Mouse (Mus musculus): ENCODE data around the gene Stard8. TPM values are rescaled to one million over a fixed set of nuclear protein-coding genes. Genes with fewer than 3 reads are reported as not detected.
"Not testable (repeated sequence)": the region's sequence is repeated elsewhere in the genome, so short reads cannot be mapped to it uniquely, and the experiment has no call there.

The Stard8 gene
- polyA plus RNA-seq, 1 experiment from 2014 or later = 3.8 TPM

DNA sequence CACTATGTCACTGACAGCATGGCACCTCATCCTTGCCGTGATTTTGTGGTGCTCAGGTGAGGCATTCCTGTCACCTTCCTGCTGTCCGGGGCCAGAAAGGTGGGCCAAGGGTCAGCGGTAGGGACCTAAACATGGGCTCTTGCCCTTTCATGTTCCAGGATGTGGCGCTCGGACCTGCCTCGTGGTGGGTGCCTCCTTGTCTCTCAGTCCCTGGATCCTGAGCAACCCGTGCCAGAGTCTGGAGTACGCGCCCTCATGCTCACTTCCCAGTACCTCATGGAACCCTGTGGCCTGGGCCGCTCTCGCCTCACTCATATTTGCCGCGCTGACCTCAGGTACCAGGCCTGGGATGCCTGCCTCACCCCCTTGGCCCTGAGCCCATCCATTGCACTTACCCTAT lies 69.5 kb downstream of the Stard8 start:
- WGBS = 96% methylated on average over 13 of the region's 13 CpGs
- Histone ChIP-seq H3K9ac (replicated peaks) (no peak overlapping the region), H3K4me2 (no peak overlapping the region), H3K4me3 (replicated peaks) (no peak overlapping the region), H3K27me3 (replicated peaks) (peaks cover 6% of the 10 kb centered on the region; the same call in 1 of the 2 replicates), H3K4me1 (no peaks in the 10 kb centered on the region), H3K36me3 (no peaks in the 10 kb centered on the region), H3K9me3 (replicated peaks) (no peaks in the 10 kb centered on the region), H3K27ac (replicated peaks) (no peak overlapping the region)
- ATAC-seq (ENCODE audit: low FRiP score) = no peak

- Histone ChIP-seq H3K27me3 (replicated peaks) (peaks cover 6% of the 10 kb centered on the region; the same call in 1 of the 2 replicates), H3K27ac (replicated peaks) (no peak overlapping the region), H3K4me2 (no peak overlapping the region), H3K4me3 (replicated peaks) (no peak overlapping the region), H3K4me1 (no peaks in the 10 kb centered on the region), H3K9me3 (replicated peaks) (no peaks in the 10 kb centered on the region), H3K36me3 (no peaks in the 10 kb centered on the region), H3K9ac (replicated peaks) (no peak overlapping the region)
- WGBS = 78% methylated on average over 5 of the region's 5 CpGs
- ATAC-seq (ENCODE audit: low FRiP score) = no peak
These were observed 72.1 kb downstream of the Stard8 start for GRCm38 (mm10) chrX:99075111-99075510.

DNA sequence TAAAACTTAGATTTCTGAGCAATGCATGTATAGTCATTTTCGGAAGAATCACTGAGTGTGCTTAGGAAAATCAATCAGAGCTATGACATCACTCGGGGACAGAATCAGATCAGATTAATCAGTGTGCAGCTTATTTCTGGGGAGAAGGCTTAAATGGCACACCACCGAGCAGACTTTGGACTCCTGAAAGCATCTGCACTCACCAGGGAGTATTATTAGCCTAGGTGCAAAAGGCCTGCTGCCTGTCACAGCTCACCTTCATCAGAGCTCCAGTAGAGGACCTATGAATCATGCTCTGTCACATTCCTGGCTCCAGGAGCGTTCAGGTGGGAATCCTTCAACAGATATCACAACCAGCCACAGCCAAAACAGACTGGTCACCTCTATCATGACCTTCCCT lies 73.4 kb downstream of the Stard8 start:
- no peak for ATAC-seq (ENCODE audit: low FRiP score)
- Histone ChIP-seq H3K36me3 (no peaks in the 10 kb centered on the region), H3K27ac (replicated peaks) (no peak overlapping the region), H3K9ac (replicated peaks) (no peak overlapping the region), H3K4me2 (no peak overlapping the region), H3K4me3 (replicated peaks) (no peak overlapping the region), H3K4me1 (no peaks in the 10 kb centered on the region), H3K9me3 (replicated peaks) (no peaks in the 10 kb centered on the region), H3K27me3 (replicated peaks) (no peaks in the 10 kb centered on the region; the same call in 1 of the 2 replicates)
- WGBS = 77% methylated on average over 4 of the region's 4 CpGs

- 83% methylated on average over 5 of the region's 7 CpGs for WGBS
- not testable (repeated sequence) for H3K4me2 ChIP-seq; H3K27ac ChIP-seq (replicated peaks); H3K36me3 ChIP-seq; H3K9ac ChIP-seq (replicated peaks); H3K27me3 ChIP-seq (replicated peaks); H3K4me3 ChIP-seq (replicated peaks); ATAC-seq (ENCODE audit: low FRiP score); H3K9me3 ChIP-seq (replicated peaks); H3K4me1 ChIP-seq
These were observed 75.4 kb downstream of the Stard8 start for GRCm38 (mm10) chrX:99078374-99078892.

DNA sequence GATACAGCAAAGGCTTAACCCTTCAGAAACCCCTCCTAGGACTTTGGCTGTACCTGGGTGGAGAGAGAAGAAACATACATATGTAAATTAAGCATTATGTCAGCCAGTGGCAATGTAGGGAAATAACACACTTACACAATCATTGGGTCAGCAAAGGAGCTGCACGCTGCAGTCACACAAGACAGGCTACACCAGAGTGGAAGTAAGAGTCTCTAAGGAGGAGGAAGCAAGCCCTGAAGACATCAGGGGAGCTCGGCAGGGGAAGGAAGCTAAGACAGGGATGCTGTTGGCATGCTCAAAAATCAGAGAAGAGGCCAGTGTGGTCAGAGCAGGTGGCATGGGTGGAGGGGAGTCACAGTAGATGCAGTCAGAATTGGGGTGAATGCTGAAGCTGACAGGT lies 89.7 kb downstream of the Stard8 start:
- Histone ChIP-seq H3K9me3 (replicated peaks) (no peaks in the 10 kb centered on the region), H3K9ac (replicated peaks) (no peak overlapping the region), H3K4me3 (replicated peaks) (no peak overlapping the region), H3K36me3 (no peaks in the 10 kb centered on the region), H3K27me3 (replicated peaks) (peaks cover 10% of the 10 kb centered on the region; the same call in 1 of the 2 replicates), H3K4me1 (no peaks in the 10 kb centered on the region), H3K4me2 (no peak overlapping the region), H3K27ac (replicated peaks) (no peak overlapping the region)
- 76% methylated on average over 2 of the region's 2 CpGs for WGBS
- ATAC-seq (ENCODE audit: low FRiP score) = no peak

DNA sequence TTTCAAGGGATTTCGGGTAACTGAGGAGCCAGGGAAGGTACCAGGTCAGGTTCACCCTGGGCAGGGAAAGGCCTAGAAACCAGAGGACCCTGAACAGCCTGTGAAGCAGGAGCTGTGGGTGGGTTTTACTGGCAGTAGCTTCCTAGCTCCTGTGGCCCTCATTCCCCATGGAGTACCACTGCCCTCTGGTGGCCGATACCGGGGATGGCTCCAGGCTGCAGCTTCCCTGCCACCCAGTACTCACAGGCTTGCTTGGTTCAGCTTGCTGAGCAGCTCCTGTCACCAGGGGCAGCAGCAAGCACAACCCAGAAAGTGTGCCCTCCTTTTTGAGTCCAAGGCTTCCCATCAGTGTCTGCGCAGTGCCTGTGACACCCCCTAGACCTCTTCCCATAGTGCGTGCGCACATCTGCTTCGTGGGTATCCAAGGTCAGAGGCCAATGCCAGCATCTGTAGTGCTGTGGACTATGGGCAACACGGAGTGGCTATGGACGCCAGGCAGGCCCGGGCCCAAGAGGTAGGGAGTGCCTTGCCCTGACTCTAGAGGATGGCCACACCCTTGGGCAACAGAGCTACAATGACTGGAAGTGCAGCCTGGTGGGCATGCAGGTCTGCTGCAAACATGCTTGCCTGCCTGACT lies 108.2 kb downstream of the Stard8 start:
- not testable (repeated sequence) for H3K9ac ChIP-seq (replicated peaks); H3K27ac ChIP-seq (replicated peaks); H3K4me2 ChIP-seq; H3K4me3 ChIP-seq (replicated peaks); H3K27me3 ChIP-seq (replicated peaks); H3K4me1 ChIP-seq; H3K36me3 ChIP-seq; H3K9me3 ChIP-seq (replicated peaks); ATAC-seq (ENCODE audit: low FRiP score)
- WGBS = 77% methylated on average over 7 of the region's 10 CpGs

DNA sequence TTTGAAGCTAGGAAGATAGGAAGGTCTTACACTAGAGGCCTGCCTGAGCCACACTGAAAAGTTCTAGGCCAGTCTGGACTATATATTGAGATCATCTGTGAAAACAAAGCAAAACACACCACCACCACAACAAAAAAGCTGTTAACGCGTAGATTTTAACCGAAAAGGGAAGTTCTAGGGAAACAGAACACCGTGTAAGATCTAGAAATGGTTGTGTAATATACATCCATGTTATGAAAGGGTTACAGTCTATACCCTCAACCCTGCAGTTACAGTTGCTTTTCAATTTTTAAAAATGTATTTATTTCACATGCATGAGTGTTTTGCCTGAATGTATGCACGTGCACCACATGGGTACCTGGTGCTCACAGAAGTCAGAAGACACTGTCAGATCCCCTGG lies 116.5 kb downstream of the Stard8 start:
- H3K4me3 ChIP-seq (replicated peaks) = no peak overlapping the region
- WGBS = 86% methylated on average over 5 of the region's 5 CpGs
- H3K36me3 ChIP-seq = no peaks in the 10 kb centered on the region
- H3K9me3 ChIP-seq (replicated peaks) = no peaks in the 10 kb centered on the region
- no peak overlapping the region for H3K4me2 ChIP-seq
- H3K9ac ChIP-seq (replicated peaks) = no peak overlapping the region
- H3K27me3 ChIP-seq (replicated peaks) = peaks cover 3% of the 10 kb centered on the region; the same call in 1 of the 2 replicates
- ATAC-seq (ENCODE audit: low FRiP score) = no peak
- no peak overlapping the region for H3K27ac ChIP-seq (replicated peaks)
- no peaks in the 10 kb centered on the region for H3K4me1 ChIP-seq

Other genes starting within 250 kb of the Stard8 start
- gene Ophn1, start 112.2 kb upstream of the Stard8 start, polyA plus RNA-seq (2015; fragmentation: Nextera tagmentation; extraction: Ambion mirVana) = 40.3 and 45.0 TPM in 2 replicates
- 15.9 and 18.4 TPM in 2 replicates for gene Yipf6, start 66.9 kb upstream of the Stard8 start, polyA plus RNA-seq (2015; fragmentation: Nextera tagmentation; extraction: Ambion mirVana)
- 19.3 and 19.4 TPM in 2 replicates for gene Efnb1, start 132.9 kb downstream of the Stard8 start, polyA plus RNA-seq (2015; fragmentation: Nextera tagmentation; extraction: Ambion mirVana)

All from neural tube, embryonic 15.5 days (tissue).